Mouse (Mus musculus): ENCODE results near the gene Atp8b5. TPM values are rescaled to one million over a fixed set of nuclear protein-coding genes. Genes with fewer than 3 reads are reported as not detected.

The Atp8b5 gene
- polyA plus RNA-seq, 1 experiment, result not detected

- H3K36me3 ChIP-seq (ENCODE audit: control insufficient read depth), result no peaks in the 10 kb centered on the region
- H3K4me3 ChIP-seq (replicated peaks), result no peak overlapping the region
- H3K9me3 ChIP-seq (ENCODE audit: control insufficient read depth, low read length), result no peaks in the 10 kb centered on the region
- TF ChIP-seq TAL1 (IDR thresholded peaks at IDR 0.05; ENCODE audit: low read length), result no peak
- TF ChIP-seq GATA1 (IDR thresholded peaks at IDR 0.05; ENCODE audit: low read length), result no peak
- peaks cover 26% of the 10 kb centered on the region for H3K27me3 ChIP-seq (ENCODE audit: control insufficient read depth)
- no peaks in the 10 kb centered on the region for H3K4me1 ChIP-seq (ENCODE audit: control insufficient read depth)
Measured at GRCm38 (mm10) chr4:43407071-43407920, 140.3 kb downstream of the Atp8b5 start.

GRCm38 (mm10) chr4:43414761-43415160, 147.8 kb downstream of the Atp8b5 start:
- H3K4me1 ChIP-seq (ENCODE audit: control insufficient read depth), result no peaks in the 10 kb centered on the region

DNA sequence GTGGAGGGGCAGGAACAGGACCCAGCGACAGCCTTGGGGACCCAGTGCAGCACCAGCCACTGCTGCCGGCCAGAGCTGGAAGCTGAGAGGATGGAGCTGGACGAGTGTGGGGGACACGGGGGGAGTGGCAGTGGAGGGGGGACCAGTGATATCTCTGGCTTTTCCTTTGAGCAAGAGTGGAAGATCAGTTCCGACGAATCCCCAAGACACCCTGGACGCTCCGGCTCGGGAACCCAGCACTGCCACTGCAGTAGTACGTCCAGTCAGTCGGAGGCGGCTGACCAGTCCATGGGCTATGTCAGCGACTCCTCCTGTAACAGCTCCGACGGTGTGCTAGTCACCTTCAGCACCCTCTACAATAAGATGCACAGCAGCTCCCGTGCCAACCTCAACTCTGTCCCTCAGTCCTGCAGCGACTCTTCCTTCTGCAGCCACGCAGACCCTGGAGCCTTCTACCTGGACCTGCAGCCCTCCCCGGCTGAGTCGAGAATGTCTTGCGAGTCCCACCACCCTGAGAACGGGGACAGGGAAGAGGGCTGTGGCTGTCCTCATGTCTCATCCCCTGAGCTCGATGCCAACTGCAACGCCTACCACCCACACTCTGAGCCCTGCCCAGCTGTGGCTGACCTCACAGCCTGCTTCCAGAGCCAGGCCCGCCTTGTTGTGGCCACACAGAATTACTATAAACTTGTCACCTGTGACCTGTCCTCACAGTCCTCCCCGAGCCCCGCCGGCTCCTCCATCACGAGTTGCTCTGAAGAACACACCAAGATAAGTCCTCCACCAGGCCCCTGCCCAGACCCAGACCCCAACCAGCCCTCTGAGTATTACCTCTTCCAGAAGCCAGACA, 148.5 kb downstream of the Atp8b5 start:
- peaks cover under 1% of the 10 kb centered on the region; the same call in 1 of the 2 replicates for H3K4me1 ChIP-seq (ENCODE audit: control insufficient read depth)
- TF ChIP-seq TAL1 (IDR thresholded peaks at IDR 0.05; ENCODE audit: low read length) (no peak), GATA1 (IDR thresholded peaks at IDR 0.05; ENCODE audit: low read length) (no peak)
- peaks cover 12% of the 10 kb centered on the region for H3K9me3 ChIP-seq (ENCODE audit: control insufficient read depth, low read length)
- no peak overlapping the region for H3K4me3 ChIP-seq (replicated peaks)
- no peaks in the 10 kb centered on the region for H3K36me3 ChIP-seq (ENCODE audit: control insufficient read depth)
- no peaks in the 10 kb centered on the region for H3K27me3 ChIP-seq (ENCODE audit: control insufficient read depth)

More at GRCm38 (mm10) chr4:43414761-43415160, 147.8 kb downstream of the Atp8b5 start:
- Histone ChIP-seq H3K9me3 (ENCODE audit: control insufficient read depth, low read length) (peaks cover 12% of the 10 kb centered on the region), H3K36me3 (ENCODE audit: control insufficient read depth) (no peaks in the 10 kb centered on the region), H3K27me3 (ENCODE audit: control insufficient read depth) (no peaks in the 10 kb centered on the region), H3K4me3 (replicated peaks) (no peak overlapping the region)
- TF ChIP-seq TAL1 (IDR thresholded peaks at IDR 0.05; ENCODE audit: low read length), result no peak
- TF ChIP-seq GATA1 (IDR thresholded peaks at IDR 0.05; ENCODE audit: low read length), result no peak

DNA sequence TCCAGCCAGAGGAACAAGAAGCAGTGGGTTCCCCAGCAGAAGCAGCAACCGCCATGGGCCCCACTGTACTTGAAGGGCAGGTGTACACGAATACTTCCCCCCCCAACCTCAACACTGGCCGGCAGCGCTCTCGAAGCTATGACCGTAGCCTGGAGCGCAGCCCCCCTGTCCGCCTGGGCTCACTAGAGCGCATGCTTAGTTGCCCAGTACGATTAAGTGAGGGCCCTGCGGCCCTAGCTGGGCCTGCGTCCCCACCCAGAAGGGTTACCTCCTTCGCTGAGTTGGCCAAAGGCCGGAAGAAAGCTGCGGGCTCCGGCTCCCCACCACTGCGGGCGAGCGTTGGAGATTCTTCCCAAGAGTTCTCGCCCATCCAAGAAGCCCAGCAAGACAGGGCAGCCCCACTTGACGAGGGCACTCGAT, 149.1 kb downstream of the Atp8b5 start:
- Histone ChIP-seq H3K36me3 (ENCODE audit: control insufficient read depth) (no peaks in the 10 kb centered on the region), H3K27me3 (ENCODE audit: control insufficient read depth) (no peaks in the 10 kb centered on the region), H3K4me1 (ENCODE audit: control insufficient read depth) (peaks cover 2% of the 10 kb centered on the region; the same call in 1 of the 2 replicates), H3K4me3 (replicated peaks) (no peak overlapping the region), H3K9me3 (ENCODE audit: control insufficient read depth, low read length) (peaks cover 12% of the 10 kb centered on the region)
- TF ChIP-seq TAL1 (IDR thresholded peaks at IDR 0.05; ENCODE audit: low read length) (no peak), GATA1 (IDR thresholded peaks at IDR 0.05; ENCODE audit: low read length) (no peak)

- peaks cover 10% of the 10 kb centered on the region for H3K4me1 ChIP-seq (ENCODE audit: control insufficient read depth)
Measured at GRCm38 (mm10) chr4:43417269-43418062, 150.5 kb downstream of the Atp8b5 start.

GRCm38 (mm10) chr4:43418450-43418849, 151.5 kb downstream of the Atp8b5 start:
- H3K9me3 ChIP-seq (ENCODE audit: control insufficient read depth, low read length), result peaks cover 12% of the 10 kb centered on the region
- no peaks in the 10 kb centered on the region for H3K36me3 ChIP-seq (ENCODE audit: control insufficient read depth)
- no peak overlapping the region for H3K4me3 ChIP-seq (replicated peaks)
- peaks cover 10% of the 10 kb centered on the region for H3K4me1 ChIP-seq (ENCODE audit: control insufficient read depth)
- no peak for TF ChIP-seq GATA1 (IDR thresholded peaks at IDR 0.05; ENCODE audit: low read length)
- no peak for TF ChIP-seq TAL1 (IDR thresholded peaks at IDR 0.05; ENCODE audit: low read length)
- no peaks in the 10 kb centered on the region for H3K27me3 ChIP-seq (ENCODE audit: control insufficient read depth)

More at GRCm38 (mm10) chr4:43417269-43418062, 150.5 kb downstream of the Atp8b5 start:
- Histone ChIP-seq H3K4me3 (replicated peaks) (no peak overlapping the region), H3K27me3 (ENCODE audit: control insufficient read depth) (no peaks in the 10 kb centered on the region), H3K9me3 (ENCODE audit: control insufficient read depth, low read length) (peaks cover 12% of the 10 kb centered on the region), H3K36me3 (ENCODE audit: control insufficient read depth) (no peaks in the 10 kb centered on the region)
- TF ChIP-seq TAL1 (IDR thresholded peaks at IDR 0.05; ENCODE audit: low read length) (no peak), GATA1 (IDR thresholded peaks at IDR 0.05; ENCODE audit: low read length) (no peak)

DNA sequence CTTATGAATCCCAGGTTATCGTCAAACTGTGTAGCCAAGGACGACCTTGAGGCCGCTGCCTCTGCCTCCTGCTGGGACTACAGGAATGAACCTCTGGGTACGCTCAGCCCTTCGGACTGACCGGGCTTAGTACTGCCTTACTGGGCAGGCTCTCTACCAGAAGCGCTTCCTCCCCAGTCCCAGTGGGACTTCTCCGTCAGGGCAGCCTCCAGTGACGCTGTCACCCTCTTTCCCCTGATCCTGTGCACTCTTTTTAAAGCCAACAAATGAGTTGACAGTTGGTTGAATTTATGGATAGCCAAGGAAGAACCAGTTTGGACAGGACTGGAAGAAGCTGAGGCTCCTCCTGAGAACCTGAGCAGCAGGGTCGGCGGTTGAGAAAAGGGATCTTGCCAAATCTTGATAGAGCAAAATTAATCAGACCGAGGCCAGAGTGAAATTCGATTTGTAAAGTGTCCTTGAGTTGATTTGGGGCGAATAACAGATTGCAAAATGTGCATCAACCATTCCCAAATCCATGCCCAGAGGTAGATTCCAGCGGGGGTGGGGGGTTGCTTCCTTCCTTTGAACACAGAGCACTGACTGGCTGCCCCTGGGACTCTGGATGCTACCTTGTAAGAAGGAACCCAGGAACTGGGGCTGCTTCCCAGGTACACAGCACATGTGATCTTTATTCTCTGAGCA, 152.2 kb downstream of the Atp8b5 start:
- Histone ChIP-seq H3K27me3 (ENCODE audit: control insufficient read depth) (no peaks in the 10 kb centered on the region), H3K36me3 (ENCODE audit: control insufficient read depth) (no peaks in the 10 kb centered on the region), H3K9me3 (ENCODE audit: control insufficient read depth, low read length) (peaks cover 12% of the 10 kb centered on the region), H3K4me1 (ENCODE audit: control insufficient read depth) (peaks cover 10% of the 10 kb centered on the region), H3K4me3 (replicated peaks) (no peak overlapping the region)
- TF ChIP-seq TAL1 (IDR thresholded peaks at IDR 0.05; ENCODE audit: low read length), result no peak
- no peak for TF ChIP-seq GATA1 (IDR thresholded peaks at IDR 0.05; ENCODE audit: low read length)

GRCm38 (mm10) chr4:43419801-43420281, 152.9 kb downstream of the Atp8b5 start:
- Histone ChIP-seq H3K27me3 (ENCODE audit: control insufficient read depth) (no peaks in the 10 kb centered on the region), H3K9me3 (ENCODE audit: control insufficient read depth, low read length) (peaks cover 12% of the 10 kb centered on the region), H3K36me3 (ENCODE audit: control insufficient read depth) (no peaks in the 10 kb centered on the region), H3K4me3 (replicated peaks) (no peak overlapping the region), H3K4me1 (ENCODE audit: control insufficient read depth) (peaks cover 10% of the 10 kb centered on the region)
- TF ChIP-seq TAL1 (IDR thresholded peaks at IDR 0.05; ENCODE audit: low read length) (no peak), GATA1 (IDR thresholded peaks at IDR 0.05; ENCODE audit: low read length) (no peak)

Measured in erythroblast, embryonic 14.5 days (primary cell).